Mouse (Mus musculus) midbrain, embryonic 11.5 days (tissue): Measurements from ENCODE around the gene Selp. TPM values are rescaled to one million over a fixed set of nuclear protein-coding genes. Genes with fewer than 3 reads are reported as not detected.

Source experiments
- ATAC-seq: fragments of 200-750 bp; cut with Nextera tagmentation; 2 replicates; pipeline ENCODE4 v1.8.0; 2017; ENCODE audit warnings: moderate TSS enrichment, moderate library complexity; ENCODE audit not compliant: low FRiP score
- DNase-seq: peaks from one replicate; pipeline ENCODE4 v3.0.0; 2015; ENCODE audit warnings: low spot score; ENCODE audit errors: missing footprints
- H3K27ac ChIP-seq: fragments of 300-500 bp; sonication (generic); 2 replicates; pipeline ENCODE4 v1.5.1; 2014; ENCODE audit warnings: low read depth, low read length
- H3K27me3 ChIP-seq: fragments of 300-500 bp; sonication (generic); 2 replicates; pipeline ENCODE4 v1.6.1; 2014; ENCODE audit warnings: mild to moderate bottlenecking, low read length, moderate library complexity, mixed read lengths; ENCODE audit not compliant: control insufficient read depth, insufficient read depth
- H3K36me3 ChIP-seq: fragments of 300-500 bp; sonication (generic); 2 replicates; pipeline ENCODE4 v1.6.1; 2014; ENCODE audit warnings: mild to moderate bottlenecking, low read length, moderate library complexity, mixed read lengths; ENCODE audit not compliant: control insufficient read depth, insufficient read depth
- H3K4me1 ChIP-seq: fragments of 300-500 bp; sonication (generic); 2 replicates; pipeline ENCODE4 v1.6.1; 2014; ENCODE audit warnings: low read length; ENCODE audit not compliant: control insufficient read depth, insufficient read depth
- H3K4me2 ChIP-seq: fragments of 300-500 bp; sonication (generic); 2 replicates; pipeline ENCODE4 v1.6.1; 2014; ENCODE audit warnings: mild to moderate bottlenecking, moderate library complexity
- H3K4me3 ChIP-seq: fragments of 300-500 bp; sonication (generic); 2 replicates; pipeline ENCODE4 v1.5.1; 2014; ENCODE audit warnings: low read depth, low read length
- H3K9ac ChIP-seq: fragments of 300-500 bp; sonication (generic); 2 replicates; pipeline ENCODE4 v1.6.1; 2014; ENCODE audit warnings: low read length
- H3K9me3 ChIP-seq: fragments of 300-500 bp; sonication (generic); 2 replicates; pipeline ENCODE4 v1.6.1; 2016; ENCODE audit warnings: low read length; ENCODE audit not compliant: control insufficient read depth
- WGBS: fragments of 180-500 bp; shearing (Covaris S2); extraction: QIAGEN DNeasy Blood & Tissue Kit; methylation state at CpG from one replicate; pipeline ENCODE4 v1.1.7; 2014; 5-methylcytosine and 5-hydroxymethylcytosine counted together
- polyA plus RNA-seq: library from polyadenylated mRNA; unstranded; fragments of >200 nt; fragmentation: Nextera tagmentation; extraction: Ambion mirVana; gene quantifications from 2 replicates; pipeline ENCODE4 v1.2.1, GENCODE M21; 2014

Gene Selp
- polyA plus RNA-seq, 1 experiment from 2014 or later: not detected

GRCm38 (mm10) chr1:164109763-164110162 lies 5.3 kb upstream of the Selp start:
- 91% methylated on average over 2 of the region's 2 CpGs for WGBS
- Histone ChIP-seq H3K9ac (no peak overlapping the region), H3K27ac (no peak overlapping the region), H3K4me1 (no peaks in the 10 kb centered on the region), H3K9me3 (no peaks in the 10 kb centered on the region), H3K36me3 (no peaks in the 10 kb centered on the region), H3K4me3 (no peak overlapping the region), H3K27me3 (no peaks in the 10 kb centered on the region), H3K4me2 (no peak overlapping the region)
- DNase-seq (no peak), ATAC-seq (no peak)

GRCm38 (mm10) chr1:164110591-164111329 lies 4.3 kb upstream of the Selp start:
- H3K9me3 ChIP-seq: no peaks in the 10 kb centered on the region
- no peak overlapping the region for H3K9ac ChIP-seq
- H3K4me2 ChIP-seq: no peak overlapping the region
- no peak overlapping the region for H3K4me3 ChIP-seq
- 92% methylated on average over 9 of the region's 9 CpGs for WGBS
- H3K27me3 ChIP-seq: no peaks in the 10 kb centered on the region
- H3K27ac ChIP-seq: no peak overlapping the region
- H3K36me3 ChIP-seq: no peaks in the 10 kb centered on the region
- no peak for DNase-seq
- H3K4me1 ChIP-seq: no peaks in the 10 kb centered on the region
- no peak for ATAC-seq

GRCm38 (mm10) chr1:164114280-164114679 lies 784 bp upstream of the Selp start:
- Histone ChIP-seq H3K27me3 (no peaks in the 10 kb centered on the region), H3K27ac (no peak overlapping the region), H3K9me3 (no peaks in the 10 kb centered on the region), H3K36me3 (no peaks in the 10 kb centered on the region), H3K4me1 (no peaks in the 10 kb centered on the region), H3K4me3 (no peak overlapping the region), H3K4me2 (no peak overlapping the region), H3K9ac (no peak overlapping the region)
- ATAC-seq: no peak
- no peak for DNase-seq
- WGBS: 80% methylated on average over 5 of the region's 5 CpGs

- WGBS: 81% methylated on average over 6 of the region's 6 CpGs
- no peaks in the 10 kb centered on the region for H3K4me1 ChIP-seq
- no peak overlapping the region for H3K4me2 ChIP-seq
- ATAC-seq: no peak
- H3K36me3 ChIP-seq: no peaks in the 10 kb centered on the region
- no peak overlapping the region for H3K9ac ChIP-seq
- no peak overlapping the region for H3K27ac ChIP-seq
- no peak overlapping the region for H3K4me3 ChIP-seq
- no peak for DNase-seq
- H3K27me3 ChIP-seq: no peaks in the 10 kb centered on the region
- H3K9me3 ChIP-seq: no peaks in the 10 kb centered on the region
Measured at GRCm38 (mm10) chr1:164115647-164116046, 583 bp downstream of the Selp start.

GRCm38 (mm10) chr1:164117869-164118268 lies 2.8 kb downstream of the Selp start:
- WGBS: 94% methylated on average over 6 of the region's 6 CpGs
- Histone ChIP-seq H3K9ac (no peak overlapping the region), H3K4me2 (no peak overlapping the region), H3K27ac (no peak overlapping the region), H3K36me3 (no peaks in the 10 kb centered on the region), H3K4me3 (no peak overlapping the region), H3K27me3 (no peaks in the 10 kb centered on the region), H3K9me3 (no peaks in the 10 kb centered on the region), H3K4me1 (no peaks in the 10 kb centered on the region)
- DNase-seq: no peak
- no peak for ATAC-seq

GRCm38 (mm10) chr1:164119892-164120776 lies 5.1 kb downstream of the Selp start:
- H3K4me2 ChIP-seq: no peak overlapping the region
- H3K4me1 ChIP-seq: no peaks in the 10 kb centered on the region
- H3K9me3 ChIP-seq: no peaks in the 10 kb centered on the region
- ATAC-seq (no peak), DNase-seq (no peak)
- H3K27ac ChIP-seq: no peak overlapping the region
- H3K9ac ChIP-seq: no peak overlapping the region
- WGBS: 80% methylated on average over 3 of the region's 3 CpGs
- H3K4me3 ChIP-seq: no peak overlapping the region
- H3K36me3 ChIP-seq: no peaks in the 10 kb centered on the region
- no peaks in the 10 kb centered on the region for H3K27me3 ChIP-seq

- Histone ChIP-seq H3K9ac (no peak overlapping the region), H3K27ac (no peak overlapping the region), H3K9me3 (no peaks in the 10 kb centered on the region), H3K36me3 (no peaks in the 10 kb centered on the region), H3K4me1 (no peaks in the 10 kb centered on the region), H3K27me3 (no peaks in the 10 kb centered on the region), H3K4me3 (no peak overlapping the region), H3K4me2 (no peak overlapping the region)
- WGBS: 90% methylated on average over 3 of the region's 3 CpGs
- ATAC-seq: no peak
- no peak for DNase-seq
Measured at GRCm38 (mm10) chr1:164120777-164121158, 5.7 kb downstream of the Selp start.

GRCm38 (mm10) chr1:164123836-164124235 lies 8.8 kb downstream of the Selp start:
- no peak overlapping the region for H3K4me2 ChIP-seq
- ATAC-seq (no peak), DNase-seq (no peak)
- H3K27ac ChIP-seq: no peak overlapping the region
- no peaks in the 10 kb centered on the region for H3K36me3 ChIP-seq
- no peaks in the 10 kb centered on the region for H3K27me3 ChIP-seq
- no peak overlapping the region for H3K4me3 ChIP-seq
- H3K9me3 ChIP-seq: no peaks in the 10 kb centered on the region
- H3K4me1 ChIP-seq: no peaks in the 10 kb centered on the region
- H3K9ac ChIP-seq: no peak overlapping the region
- WGBS: 67% methylated on average over 3 of the region's 3 CpGs

- DNase-seq: no peak
- Histone ChIP-seq H3K9ac (no peak overlapping the region), H3K36me3 (no peaks in the 10 kb centered on the region), H3K27ac (no peak overlapping the region), H3K4me3 (no peak overlapping the region), H3K27me3 (no peaks in the 10 kb centered on the region), H3K4me1 (no peaks in the 10 kb centered on the region), H3K9me3 (no peaks in the 10 kb centered on the region), H3K4me2 (no peak overlapping the region)
- ATAC-seq: no peak
- 78% methylated on average over 3 of the region's 3 CpGs for WGBS
Measured at GRCm38 (mm10) chr1:164130013-164130412, 14.9 kb downstream of the Selp start.
